Mouse (Mus musculus): ENCODE measurements around the gene Lpin1.

Gene Lpin1

GRCm38 (mm10) chr12:16620230-16620629 is 9.5 kb upstream of the Lpin1 start:
- DNase-seq (ENCODE audit: extremely low read depth, insufficient read length, low spot score), result no peak

GRCm38 (mm10) chr12:16619453-16619852 is 8.7 kb upstream of the Lpin1 start:
- no peak for DNase-seq (ENCODE audit: extremely low read depth, insufficient read length, low spot score)

- DNase-seq (ENCODE audit: extremely low read depth, insufficient read length, low spot score), result peak; percentile 59
Observed at GRCm38 (mm10) chr12:16618512-16619274, 7.9 kb upstream of the Lpin1 start.

GRCm38 (mm10) chr12:16615738-16616137 is 5.0 kb upstream of the Lpin1 start:
- no peak for DNase-seq (ENCODE audit: extremely low read depth, insufficient read length, low spot score)

- DNase-seq (ENCODE audit: extremely low read depth, insufficient read length, low spot score), result no peak
Observed at GRCm38 (mm10) chr12:16614556-16614955, 3.8 kb upstream of the Lpin1 start.

GRCm38 (mm10) chr12:16605624-16606023 is 5.1 kb downstream of the Lpin1 start:
- DNase-seq (ENCODE audit: extremely low read depth, insufficient read length, low spot score), result no peak

GRCm38 (mm10) chr12:16602271-16602670 is 8.5 kb downstream of the Lpin1 start:
- DNase-seq (ENCODE audit: extremely low read depth, insufficient read length, low spot score), result no peak

- DNase-seq (ENCODE audit: extremely low read depth, insufficient read length, low spot score), result no peak
Observed at GRCm38 (mm10) chr12:16600374-16600773, 10.4 kb downstream of the Lpin1 start.

- DNase-seq (ENCODE audit: extremely low read depth, insufficient read length, low spot score), result no peak
Observed at GRCm38 (mm10) chr12:16599359-16599758, 11.4 kb downstream of the Lpin1 start.

GRCm38 (mm10) chr12:16593761-16594160 is 17.0 kb downstream of the Lpin1 start:
- no peak for DNase-seq (ENCODE audit: extremely low read depth, insufficient read length, low spot score)

GRCm38 (mm10) chr12:16593014-16593413 is 17.8 kb downstream of the Lpin1 start:
- no peak for DNase-seq (ENCODE audit: extremely low read depth, insufficient read length, low spot score)

GRCm38 (mm10) chr12:16592451-16592850 is 18.3 kb downstream of the Lpin1 start:
- DNase-seq (ENCODE audit: extremely low read depth, insufficient read length, low spot score), result no peak

GRCm38 (mm10) chr12:16591453-16592200 is 19.1 kb downstream of the Lpin1 start:
- DNase-seq (ENCODE audit: extremely low read depth, insufficient read length, low spot score), result peak; percentile 82

GRCm38 (mm10) chr12:16589966-16590365 is 20.8 kb downstream of the Lpin1 start:
- DNase-seq (ENCODE audit: extremely low read depth, insufficient read length, low spot score), result no peak

GRCm38 (mm10) chr12:16589204-16589949 is 21.4 kb downstream of the Lpin1 start:
- DNase-seq (ENCODE audit: extremely low read depth, insufficient read length, low spot score), result peak; percentile 87

- DNase-seq (ENCODE audit: extremely low read depth, insufficient read length, low spot score), result no peak
Observed at GRCm38 (mm10) chr12:16588396-16589042, 22.2 kb downstream of the Lpin1 start.

- no peak for DNase-seq (ENCODE audit: extremely low read depth, insufficient read length, low spot score)
Observed at GRCm38 (mm10) chr12:16587767-16588166, 23.0 kb downstream of the Lpin1 start.

GRCm38 (mm10) chr12:16587111-16587510 is 23.7 kb downstream of the Lpin1 start:
- DNase-seq (ENCODE audit: extremely low read depth, insufficient read length, low spot score), result no peak

- no peak for DNase-seq (ENCODE audit: extremely low read depth, insufficient read length, low spot score)
Observed at GRCm38 (mm10) chr12:16584964-16585363, 25.8 kb downstream of the Lpin1 start.

- DNase-seq (ENCODE audit: extremely low read depth, insufficient read length, low spot score), result no peak
Observed at GRCm38 (mm10) chr12:16584035-16584682, 26.6 kb downstream of the Lpin1 start.
